Mouse (Mus musculus) cerebellum, adult 2 months (tissue): Measurements from ENCODE around the gene Sorcs2. TPM values are rescaled to one million over a fixed set of nuclear protein-coding genes. Genes with fewer than 3 reads are reported as not detected.

Experiments used
- DNase-seq, 2 experiments: peaks; one replicate each; pipeline ENCODE4 v3.0.0; 2021
- H3K27ac ChIP-seq: fragments of 200-500 bp; 2 replicates; pipeline ENCODE4 v1.5.1; 2012; ENCODE audit warnings: low read length, control low read depth, inconsistent platforms; ENCODE audit not compliant: insufficient read depth
- H3K27me3 ChIP-seq: fragments of 200-500 bp; 2 replicates; pipeline ENCODE4 v1.6.1; 2012; ENCODE audit warnings: inconsistent platforms, mild to moderate bottlenecking, low read length, moderate library complexity; ENCODE audit not compliant: control insufficient read depth, insufficient read depth
- H3K4me1 ChIP-seq: fragments of 200-500 bp; 2 replicates; pipeline ENCODE4 v1.6.1; 2011; ENCODE audit warnings: low read length; ENCODE audit not compliant: control insufficient read depth, insufficient read depth
- H3K4me3 ChIP-seq: fragments of 200-500 bp; replicated peaks from 2 replicates; pipeline ENCODE3; 2011; ENCODE audit warnings: mild to moderate bottlenecking, low read depth, low read length, control low read depth; ENCODE audit not compliant: insufficient read depth
- CTCF ChIP-seq: fragments of 200-500 bp; IDR thresholded peaks from 2 replicates; pipeline ENCODE4 v1.5.1; 2011; ENCODE audit warnings: low read depth, mild to moderate bottlenecking, control low read depth, low read length, moderate library complexity, borderline replicate concordance; ENCODE audit not compliant: insufficient read depth
- POLR2A ChIP-seq: fragments of 200-500 bp; IDR thresholded peaks from 2 replicates; pipeline ENCODE4 v1.6.1; 2011; ENCODE audit warnings: low read length, control low read depth, borderline replicate concordance; ENCODE audit not compliant: insufficient read depth
- WGBS: fragments of 180-500 bp; shearing (Covaris S2); methylation state at CpG from one replicate; pipeline ENCODE4 v1.1.7; 2018; 5-methylcytosine and 5-hydroxymethylcytosine counted together
- polyA plus RNA-seq: library from polyadenylated mRNA; depleted of rRNA; stranded (reverse); fragments of >200 nt; gene quantifications from 2 replicates; pipeline ENCODE4 v1.2.3, GENCODE M21; 2012

Gene Sorcs2
- polyA plus RNA-seq, 1 experiment = 8.7 TPM

- H3K27me3 ChIP-seq = no peaks in the 10 kb centered on the region
- H3K4me1 ChIP-seq = no peaks in the 10 kb centered on the region
- TF ChIP-seq POLR2A (no peak), CTCF (no peak)
- no peak overlapping the region for H3K27ac ChIP-seq
- WGBS = 93% methylated on average over 3 of the region's 3 CpGs
- no peak overlapping the region for H3K4me3 ChIP-seq
- DNase-seq = no peak
Observed at GRCm38 (mm10) chr5:36267194-36267769, 130.7 kb downstream of the Sorcs2 start.

GRCm38 (mm10) chr5:36260862-36261261, 137.1 kb downstream of the Sorcs2 start:
- H3K4me1 ChIP-seq = peaks cover 4% of the 10 kb centered on the region; the same call in 1 of the 2 replicates
- WGBS = 30% methylated on average over 12 of the region's 12 CpGs
- DNase-seq = no peak
- no peaks in the 10 kb centered on the region for H3K27me3 ChIP-seq
- no peak for TF ChIP-seq CTCF
- no peak for TF ChIP-seq POLR2A
- no peak overlapping the region for H3K27ac ChIP-seq
- H3K4me3 ChIP-seq = no peak overlapping the region

DNA sequence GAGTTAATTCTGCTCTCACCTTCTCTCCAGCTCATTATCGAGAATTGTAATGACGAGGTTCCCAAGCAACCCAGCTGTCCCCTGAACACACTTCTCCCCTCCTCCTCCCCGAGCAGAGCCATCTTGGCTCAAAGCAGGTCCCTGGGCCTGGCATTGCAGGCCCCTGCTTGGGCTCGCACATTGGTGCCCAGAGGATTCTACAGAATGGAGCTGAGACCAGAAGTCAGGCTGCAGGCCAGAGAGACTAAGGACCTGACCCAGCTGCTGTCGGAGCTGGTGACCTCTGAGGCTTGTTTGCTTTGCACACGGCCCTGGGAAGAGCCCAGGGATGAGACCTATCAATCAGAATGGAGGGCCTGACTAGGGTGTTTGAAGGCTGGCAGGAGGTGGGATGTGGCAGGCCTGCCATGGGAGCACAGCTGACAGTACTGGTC, 138.2 kb downstream of the Sorcs2 start:
- Histone ChIP-seq H3K27ac (no peak overlapping the region), H3K4me3 (no peak overlapping the region), H3K4me1 (peaks cover 4% of the 10 kb centered on the region; the same call in 1 of the 2 replicates), H3K27me3 (no peaks in the 10 kb centered on the region)
- DNase-seq = no peak
- 36% methylated on average over 6 of the region's 6 CpGs for WGBS
- TF ChIP-seq POLR2A = no peak
- no peak for TF ChIP-seq CTCF

DNA sequence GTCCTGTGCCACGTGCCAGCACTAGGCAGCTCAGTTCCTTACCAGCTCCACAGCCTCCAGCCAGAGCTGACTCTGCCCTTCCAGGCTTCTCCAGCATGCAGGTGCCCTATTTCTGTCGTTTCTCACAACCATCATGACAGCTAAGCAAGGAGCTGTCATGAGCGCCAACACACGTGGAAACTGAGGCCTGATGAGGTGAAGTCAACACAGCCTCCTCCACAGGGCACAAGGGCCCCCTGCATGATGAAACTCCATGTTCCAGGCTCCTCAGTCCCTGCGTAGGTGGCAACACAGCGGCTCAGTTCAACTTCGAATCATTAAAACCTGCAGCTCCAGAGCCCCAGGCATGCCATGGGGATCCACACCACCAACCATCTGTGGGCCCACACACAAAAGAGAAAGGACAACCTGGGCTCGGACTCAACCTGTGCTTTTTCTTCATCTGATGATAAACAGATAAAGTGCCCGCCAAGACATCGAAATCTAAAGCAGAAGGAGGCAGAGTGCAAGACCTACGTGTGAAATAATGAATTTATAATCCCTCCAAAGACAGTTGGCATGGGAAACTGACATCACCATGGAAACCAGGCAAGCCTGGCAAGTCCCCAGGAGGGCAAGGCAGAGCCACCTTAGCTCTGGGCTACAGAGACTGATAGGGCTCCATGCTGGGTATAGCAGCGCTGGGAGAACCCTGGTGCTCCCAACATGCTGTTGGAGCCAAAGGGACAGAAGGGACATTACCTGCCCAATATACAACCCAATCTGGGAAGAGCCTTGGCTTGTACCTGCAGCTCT, 139.4 kb downstream of the Sorcs2 start:
- H3K4me1 ChIP-seq = peaks cover 4% of the 10 kb centered on the region; the same call in 1 of the 2 replicates
- no peak overlapping the region for H3K4me3 ChIP-seq
- no peaks in the 10 kb centered on the region for H3K27me3 ChIP-seq
- DNase-seq = no peak
- H3K27ac ChIP-seq = no peak overlapping the region
- WGBS = 45% methylated on average over 12 of the region's 12 CpGs
- TF ChIP-seq CTCF (no peak), POLR2A (no peak)

GRCm38 (mm10) chr5:36257008-36257407, 140.9 kb downstream of the Sorcs2 start:
- WGBS = 98% methylated on average over 5 of the region's 5 CpGs
- no peak for DNase-seq
- Histone ChIP-seq H3K27me3 (no peaks in the 10 kb centered on the region), H3K27ac (no peak overlapping the region), H3K4me3 (no peak overlapping the region), H3K4me1 (peaks cover 4% of the 10 kb centered on the region; the same call in 1 of the 2 replicates)
- TF ChIP-seq CTCF (no peak), POLR2A (no peak)

GRCm38 (mm10) chr5:36254642-36255516, 143.1 kb downstream of the Sorcs2 start:
- WGBS = 34% methylated on average over 18 of the region's 18 CpGs
- TF ChIP-seq CTCF = no peak
- no peak for TF ChIP-seq POLR2A
- Histone ChIP-seq H3K4me3 (no peak overlapping the region), H3K27ac (no peak overlapping the region), H3K4me1 (0 out of 2 replicates have a peak, but pooled peaks cover 4% of the 10 kb centered on the region), H3K27me3 (no peaks in the 10 kb centered on the region)
- DNase-seq = no peak

DNA sequence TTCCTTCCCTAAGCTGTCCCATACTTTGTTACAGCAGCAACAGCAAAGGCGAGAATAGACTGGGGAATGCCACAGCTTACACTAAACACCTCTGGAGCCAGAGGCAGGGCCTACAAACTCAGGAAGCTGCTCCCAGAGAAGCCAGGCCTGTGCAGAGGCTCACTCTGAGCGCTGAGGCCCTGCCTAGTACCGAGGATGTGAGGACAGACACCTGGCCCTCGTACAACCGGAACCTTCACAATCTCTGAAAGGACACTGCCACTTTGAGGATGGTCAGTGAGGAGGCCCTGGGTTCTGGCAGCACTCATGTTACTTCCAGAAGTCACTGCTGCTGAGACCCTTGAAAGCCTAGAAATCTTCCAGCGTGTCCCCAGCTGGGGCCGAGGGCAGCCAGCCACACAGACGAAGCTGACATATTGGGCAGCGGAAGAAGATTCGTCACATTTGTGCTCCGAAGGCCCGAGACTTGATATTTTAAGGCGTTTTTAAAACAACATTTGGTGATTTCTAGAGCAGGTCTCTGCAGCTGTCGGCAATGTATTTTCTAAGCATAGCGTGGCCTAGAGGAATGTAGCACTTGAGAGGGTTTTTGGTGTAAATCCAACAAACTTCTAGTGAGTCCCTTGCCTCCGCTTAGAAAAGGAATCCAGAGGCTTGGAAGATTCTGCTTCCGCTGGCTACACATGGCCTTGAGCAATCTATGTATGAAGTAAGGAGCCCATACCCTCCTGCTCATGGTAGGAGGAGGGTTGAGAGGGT, 145.0 kb downstream of the Sorcs2 start:
- no peak for TF ChIP-seq POLR2A
- no peak for TF ChIP-seq CTCF
- no peak overlapping the region for H3K27ac ChIP-seq
- no peaks in the 10 kb centered on the region for H3K4me1 ChIP-seq
- no peaks in the 10 kb centered on the region for H3K27me3 ChIP-seq
- H3K4me3 ChIP-seq = no peak overlapping the region
- no peak for DNase-seq
- WGBS = 82% methylated on average over 17 of the region's 17 CpGs
